Mouse (Mus musculus) kidney, adult 2 months (tissue): ENCODE measurements around the gene Dctn2.

Source experiments
- CTCF ChIP-seq: fragments of 200-500 bp; conservative IDR thresholded peaks from 2 replicates; pipeline ENCODE4 v1.5.1; 2011; ENCODE audit warnings: low read depth, mild to moderate bottlenecking, control low read depth, low read length, moderate library complexity, mixed read lengths; ENCODE audit not compliant: insufficient read depth, insufficient read length
- POLR2A ChIP-seq: fragments of 200-500 bp; IDR thresholded peaks from one replicate; pipeline ENCODE4 v1.6.1; 2011; ENCODE audit warnings: low read depth, low read length, control low read depth

GRCm38 (mm10) chr10:127264336-127264735 is 1.8 kb upstream of the Dctn2 start:
- TF ChIP-seq CTCF (no peak), POLR2A (no peak)
